Mouse (Mus musculus) telencephalon, adult 2 months (tissue): ENCODE measurements around the gene Smad1.

Experiments
- DNase-seq: peaks from one replicate; pipeline ENCODE4 v3.0.0-alpha.2; 2011; ENCODE audit warnings: low read depth, low spot score

The Smad1 gene

GRCm38 (mm10) chr8:79299704-79300103, 99.6 kb downstream of the Smad1 start:
- DNase-seq, result no peak

GRCm38 (mm10) chr8:79297763-79298162, 101.6 kb downstream of the Smad1 start:
- DNase-seq, result no peak

GRCm38 (mm10) chr8:79295276-79296105, 103.8 kb downstream of the Smad1 start:
- no peak for DNase-seq

GRCm38 (mm10) chr8:79294610-79295275, 104.6 kb downstream of the Smad1 start, which contains the start of gene Mmaa:
Gene Mmaa (minus strand): TSS chr8:79294937.
- DNase-seq, result peak; percentile 93

- no peak for DNase-seq
Observed at GRCm38 (mm10) chr8:79293841-79294240, 105.5 kb downstream of the Smad1 start.

GRCm38 (mm10) chr8:79292712-79293264, 106.5 kb downstream of the Smad1 start:
- no peak for DNase-seq

GRCm38 (mm10) chr8:79289592-79289991, 109.7 kb downstream of the Smad1 start:
- DNase-seq, result no peak

GRCm38 (mm10) chr8:79288681-79289080, 110.6 kb downstream of the Smad1 start:
- DNase-seq, result no peak
